Mouse (Mus musculus): ENCODE measurements around the gene Gpr101. TPM values are rescaled to one million over a fixed set of nuclear protein-coding genes. Genes with fewer than 3 reads are reported as not detected.

The Gpr101 gene
- not detected for total RNA-seq (2021)
- long read RNA-seq, experiment 1 = 0 reads
- long read RNA-seq, experiment 2 = 0 reads

- no peak for DNase-seq (ENCODE audit: low spot score in 2 of 2)
Observed at GRCm38 (mm10) chrX:57503634-57504033, at the start of gene Gpr101. Gene Gpr101, minus strand, starts transcription at chrX:57503757.

GRCm38 (mm10) chrX:57521117-57522095 is 17.8 kb upstream of the Gpr101 start:
- no peak for DNase-seq (ENCODE audit: low spot score in 2 of 2)

- DNase-seq (ENCODE audit: low spot score in 2 of 2) = no peak
Observed at GRCm38 (mm10) chrX:57506247-57506646, 2.7 kb upstream of the Gpr101 start.

Other genes with a start within 250 kb of the Gpr101 start
- 10 to 100 TPM; 25.5 to 39.7 TPM for gene Arhgef6, start 165.0 kb downstream of the Gpr101 start, total RNA-seq (2021)
- 10 to 100 TPM; 24.4 to 32.4 TPM for gene Rbmx, start 110.7 kb downstream of the Gpr101 start, total RNA-seq (2021)
- gene Gm364, start 94.6 kb downstream of the Gpr101 start, total RNA-seq (2021) = not detected